Mouse (Mus musculus): ENCODE data around the gene Slc30a1. TPM values are rescaled to one million over a fixed set of nuclear protein-coding genes. Genes with fewer than 3 reads are reported as not detected.
A peak's percentile ranks its signal among the peaks of the same experiment; 100 is the strongest.

Gene Slc30a1
- total RNA-seq, 2 experiments from 2014 or later = 21.1 to 30.1 TPM

DNA sequence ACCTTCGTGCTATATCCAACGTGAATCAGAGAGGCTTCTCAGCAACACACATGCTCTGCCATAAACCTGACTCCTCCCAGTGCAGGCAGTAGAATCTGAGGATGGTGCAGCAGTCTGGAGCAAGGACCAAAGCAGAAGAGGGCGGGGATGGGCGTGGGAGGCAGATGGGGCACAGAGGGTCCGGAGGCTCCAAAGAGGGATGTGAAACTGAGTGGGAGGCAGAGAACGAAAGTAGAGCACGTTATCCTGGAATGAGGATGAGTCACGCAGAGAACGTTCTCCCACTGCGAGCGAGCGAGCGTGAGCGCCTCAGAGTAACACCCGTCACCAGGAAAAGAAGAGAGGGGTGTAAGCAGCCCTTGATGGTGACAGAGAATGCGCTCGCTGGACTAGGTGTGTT is 12.2 kb upstream of the Slc30a1 start:
- no peak for ATAC-seq (replicated peaks; ENCODE audit: low FRiP score, poor library complexity, severe bottlenecking)

DNA sequence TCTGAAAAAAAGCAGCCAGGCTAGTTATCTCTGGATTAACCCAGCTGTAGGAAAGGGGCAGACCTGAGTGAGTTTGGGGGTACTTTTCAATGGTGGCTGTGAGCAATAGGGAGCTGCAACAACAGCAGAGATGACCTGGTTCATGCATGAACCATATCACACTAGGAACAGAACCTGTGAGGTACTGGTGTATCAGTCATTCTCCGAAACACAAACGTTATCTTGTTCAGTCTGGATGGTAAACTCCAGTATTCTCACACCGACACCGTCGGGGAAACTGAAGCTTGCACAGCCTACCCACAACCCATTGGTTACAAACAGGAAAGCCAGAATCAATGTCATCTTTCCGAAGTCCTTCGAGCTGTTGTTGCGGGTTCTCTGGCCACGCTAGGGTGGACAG is 11.7 kb upstream of the Slc30a1 start:
- no peak for ATAC-seq (replicated peaks; ENCODE audit: low FRiP score, poor library complexity, severe bottlenecking)

DNA sequence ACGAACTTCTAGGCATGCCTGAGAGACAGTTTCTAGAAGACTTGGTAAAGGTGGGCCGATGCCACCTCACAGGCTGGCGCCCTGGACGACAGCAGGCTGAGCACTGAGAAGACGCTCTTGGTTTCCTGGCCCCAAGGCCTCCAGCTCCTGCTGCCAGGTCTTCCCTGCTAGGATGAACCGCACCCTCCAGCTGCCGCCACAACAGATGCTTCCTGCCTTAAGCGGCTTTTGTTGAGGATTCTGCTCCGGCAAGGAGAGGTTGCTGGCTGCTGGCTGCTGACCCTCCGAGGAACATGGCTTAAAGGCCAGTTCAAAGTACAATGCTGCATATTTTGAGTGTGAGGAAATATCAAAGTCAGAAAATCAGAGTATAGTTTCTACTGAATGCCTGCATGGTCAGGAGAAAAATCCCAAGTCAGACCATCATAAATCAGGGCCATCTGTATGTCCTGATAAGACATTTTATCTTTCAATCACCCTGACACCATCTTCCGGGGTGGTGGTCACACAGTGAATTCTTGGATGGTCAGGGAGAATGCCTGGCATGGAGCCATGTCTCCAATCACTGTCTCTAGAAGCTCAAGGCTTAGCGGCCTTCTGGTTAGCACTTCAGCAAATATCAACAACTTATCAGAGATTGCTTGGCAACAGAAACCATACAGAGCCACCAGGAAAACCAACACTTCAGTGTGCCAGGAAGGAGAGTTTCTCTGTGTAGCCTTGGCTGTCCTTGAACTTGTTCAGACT is 9.6 kb upstream of the Slc30a1 start:
- no peak for ATAC-seq (replicated peaks; ENCODE audit: low FRiP score, poor library complexity, severe bottlenecking)

GRCm38 (mm10) chr1:191905637-191906533 is 682 bp upstream of the Slc30a1 start:
- ATAC-seq (replicated peaks; ENCODE audit: low FRiP score, poor library complexity, severe bottlenecking) = peak; percentile 22; the same call in 1 of the 2 replicates

DNA sequence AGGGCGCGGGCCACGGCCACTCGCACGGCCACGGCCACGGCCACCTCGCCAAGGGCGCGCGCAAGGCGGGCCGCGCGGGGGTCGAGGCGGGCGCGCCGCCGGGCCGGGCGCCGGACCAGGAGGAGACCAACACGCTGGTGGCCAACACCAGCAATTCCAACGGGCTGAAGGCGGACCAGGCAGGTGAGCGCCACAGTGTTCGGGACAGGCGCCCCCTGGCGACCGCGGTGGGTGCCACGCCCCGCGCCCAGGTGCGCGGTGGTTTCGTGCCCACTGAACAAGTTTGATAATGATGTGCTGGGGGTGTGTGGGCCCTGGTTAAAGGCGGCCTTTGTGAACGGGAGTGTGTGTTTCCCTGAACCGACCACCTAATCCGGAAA is 854 bp downstream of the Slc30a1 start:
- peak; percentile 65 for ATAC-seq (replicated peaks; ENCODE audit: low FRiP score, poor library complexity, severe bottlenecking)

GRCm38 (mm10) chr1:191908906-191909305 is 2.3 kb downstream of the Slc30a1 start:
- ATAC-seq (replicated peaks; ENCODE audit: low FRiP score, poor library complexity, severe bottlenecking) = no peak

DNA sequence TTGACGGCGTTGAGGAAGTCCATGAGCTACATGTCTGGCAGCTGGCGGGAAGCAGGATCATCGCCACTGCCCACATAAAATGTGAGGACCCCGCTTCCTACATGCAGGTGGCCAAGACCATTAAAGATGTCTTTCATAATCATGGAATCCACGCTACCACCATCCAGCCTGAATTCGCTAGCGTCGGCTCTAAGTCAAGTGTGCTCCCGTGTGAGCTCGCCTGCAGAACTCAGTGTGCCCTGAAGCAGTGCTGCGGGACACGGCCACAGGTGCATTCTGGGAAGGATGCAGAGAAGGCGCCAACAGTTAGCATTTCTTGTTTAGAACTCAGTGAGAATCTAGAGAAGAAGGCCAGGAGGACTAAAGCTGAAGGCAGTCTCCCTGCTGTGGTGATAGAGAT is 2.7 kb downstream of the Slc30a1 start:
- ATAC-seq (replicated peaks; ENCODE audit: low FRiP score, poor library complexity, severe bottlenecking) = no peak

- ATAC-seq (replicated peaks; ENCODE audit: low FRiP score, poor library complexity, severe bottlenecking) = no peak
Measured at GRCm38 (mm10) chr1:191910646-191911045, 4.1 kb downstream of the Slc30a1 start.

- peak; percentile 71 for ATAC-seq (replicated peaks; ENCODE audit: low FRiP score, poor library complexity, severe bottlenecking)
Measured at GRCm38 (mm10) chr1:191911067-191911668, 4.6 kb downstream of the Slc30a1 start.

- ATAC-seq (replicated peaks; ENCODE audit: low FRiP score, poor library complexity, severe bottlenecking) = no peak
Measured at GRCm38 (mm10) chr1:191914647-191915046, 8.1 kb downstream of the Slc30a1 start.

DNA sequence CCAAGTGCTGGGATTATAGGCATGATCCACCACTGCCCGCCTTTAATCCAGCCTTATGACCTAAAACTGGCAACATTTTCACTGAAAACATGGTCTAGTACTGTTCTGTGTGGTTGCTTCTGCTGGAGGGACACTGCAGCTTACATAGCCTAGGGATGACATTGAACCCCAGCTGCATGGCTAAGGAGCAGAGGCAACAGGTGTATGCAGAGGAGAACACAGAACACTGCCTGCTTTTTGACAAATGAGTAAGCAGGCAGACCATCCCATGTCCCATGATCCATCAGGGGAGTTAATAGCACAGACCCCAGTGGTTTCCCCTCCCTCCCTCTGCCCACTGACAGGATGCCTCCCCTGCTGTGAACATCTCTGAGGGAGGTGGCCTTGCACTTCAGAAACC is 9.0 kb downstream of the Slc30a1 start:
- ATAC-seq (replicated peaks; ENCODE audit: low FRiP score, poor library complexity, severe bottlenecking) = no peak

DNA sequence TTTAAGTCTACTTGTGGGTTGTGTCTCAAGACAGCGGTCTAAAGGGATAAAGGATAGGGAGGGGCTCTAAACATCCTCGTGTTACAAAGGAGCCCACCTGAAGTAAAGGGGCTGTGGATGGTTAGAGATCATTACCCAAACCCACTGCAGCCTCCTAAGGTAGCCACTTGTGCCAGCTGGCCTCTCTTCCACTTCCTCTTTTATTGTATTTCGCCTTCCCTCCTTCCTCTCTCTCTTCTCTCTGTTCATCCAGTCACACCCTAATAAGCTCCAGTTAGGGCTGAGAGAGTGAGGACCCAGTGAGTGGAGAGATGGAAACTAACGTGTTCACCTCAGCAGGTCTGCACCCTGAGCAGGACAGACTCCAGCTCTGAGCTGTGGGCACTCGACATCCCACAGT is 10.3 kb downstream of the Slc30a1 start:
- 0 out of 2 replicates have a peak, but pooled peaks have one; percentile 28 for ATAC-seq (replicated peaks; ENCODE audit: low FRiP score, poor library complexity, severe bottlenecking)

DNA sequence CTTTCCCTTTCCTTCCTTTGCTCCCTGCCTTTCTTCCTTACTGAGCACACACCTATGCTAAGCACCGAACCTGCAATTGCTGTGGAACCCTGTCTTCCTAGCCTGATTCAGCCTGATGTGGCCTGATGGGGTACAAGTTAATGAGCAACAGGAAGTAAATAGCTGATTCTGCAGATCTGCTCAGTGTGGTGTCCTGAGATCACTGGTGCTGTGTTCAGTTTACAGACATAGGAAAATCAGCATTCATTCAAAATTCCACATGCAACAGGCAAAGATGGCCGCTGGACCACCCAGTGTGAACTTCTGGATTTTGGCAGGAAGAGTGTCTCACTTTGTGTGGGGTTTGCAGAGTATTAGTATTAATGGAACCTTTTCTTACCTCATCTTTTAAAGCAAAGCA is 12.8 kb downstream of the Slc30a1 start:
- no peak for ATAC-seq (replicated peaks; ENCODE audit: low FRiP score, poor library complexity, severe bottlenecking)

- ATAC-seq (replicated peaks; ENCODE audit: low FRiP score, poor library complexity, severe bottlenecking) = no peak
Measured at GRCm38 (mm10) chr1:191921701-191922100, 15.1 kb downstream of the Slc30a1 start.

DNA sequence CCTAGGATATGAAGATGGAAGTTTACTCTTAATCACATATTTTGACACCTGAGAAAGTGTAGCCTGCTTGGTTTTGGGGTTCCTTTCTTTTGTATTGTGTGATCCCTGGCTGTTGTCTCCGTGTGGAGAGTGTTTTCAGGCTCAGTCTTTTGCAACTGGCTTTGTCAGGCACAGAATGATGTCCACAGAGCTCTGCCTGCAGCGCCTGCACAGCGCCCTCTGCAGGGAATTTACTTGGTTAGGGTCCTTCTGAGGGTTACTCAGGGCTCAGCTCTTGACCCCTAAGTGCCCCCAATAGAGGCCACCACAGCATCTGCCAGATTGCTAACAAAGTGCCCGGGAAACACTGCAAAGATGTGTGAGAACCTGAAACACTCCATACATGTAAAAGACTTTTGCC is 18.9 kb downstream of the Slc30a1 start:
- no peak for ATAC-seq (replicated peaks; ENCODE audit: low FRiP score, poor library complexity, severe bottlenecking)

DNA sequence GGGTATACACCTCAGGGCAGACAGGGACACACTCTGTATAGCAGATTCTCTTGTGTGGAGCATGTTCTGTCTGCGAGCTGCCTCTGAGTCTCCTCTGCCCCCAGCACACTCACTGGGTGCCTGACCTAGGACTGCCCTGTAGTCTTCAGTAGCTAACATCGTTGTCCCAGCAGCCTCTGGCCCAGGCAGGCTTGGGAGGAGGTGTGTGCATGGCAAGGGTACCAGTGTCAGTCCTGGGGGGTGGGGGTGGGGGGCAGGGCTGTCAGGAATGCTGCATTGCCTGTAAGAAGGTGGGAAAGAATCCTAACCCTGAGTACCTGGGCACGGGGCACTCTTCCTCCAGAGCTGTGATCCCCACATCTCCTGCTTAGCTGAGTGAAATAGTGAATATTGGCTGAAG is 20.1 kb downstream of the Slc30a1 start:
- ATAC-seq (replicated peaks; ENCODE audit: low FRiP score, poor library complexity, severe bottlenecking) = no peak

DNA sequence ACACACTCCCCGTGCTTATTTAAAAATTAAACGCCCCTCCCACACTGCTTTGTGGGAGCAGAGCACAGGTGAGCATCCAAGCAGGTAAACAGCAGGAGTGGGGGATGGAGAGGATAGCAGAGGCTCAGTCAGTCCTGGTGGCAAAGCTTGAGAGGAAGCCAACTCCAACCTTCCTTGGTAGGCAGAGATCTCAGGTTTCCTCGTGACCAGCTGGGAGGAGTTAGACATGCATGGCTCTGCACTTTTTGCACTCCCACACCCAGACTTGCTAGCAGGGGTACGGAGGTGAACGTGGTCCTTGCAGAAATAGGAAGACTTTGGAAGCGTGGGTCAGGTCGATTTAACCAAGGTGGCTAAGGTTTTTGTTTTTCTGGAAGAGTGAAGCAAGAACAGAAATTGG is 21.8 kb downstream of the Slc30a1 start:
- ATAC-seq (replicated peaks; ENCODE audit: low FRiP score, poor library complexity, severe bottlenecking) = no peak

DNA sequence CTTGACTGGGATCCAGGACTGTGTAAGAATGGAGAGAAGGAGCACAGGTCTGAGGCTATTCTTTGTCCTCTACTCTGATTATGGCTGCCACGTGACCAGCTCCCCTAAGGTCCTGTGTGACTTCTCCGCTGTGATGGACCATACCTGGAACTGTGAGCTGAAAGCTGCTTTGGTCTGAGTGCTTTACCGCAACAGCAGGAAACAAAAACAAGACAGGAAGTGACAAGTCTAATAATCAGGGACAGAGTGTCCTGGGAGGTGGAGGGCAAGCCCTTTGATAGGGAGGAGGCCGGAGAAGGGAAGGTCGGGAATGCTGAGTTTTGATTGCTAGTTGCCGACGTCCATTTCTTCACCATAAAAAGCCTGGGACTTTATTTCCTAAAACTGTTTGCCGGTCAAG is 22.5 kb downstream of the Slc30a1 start:
- no peak for ATAC-seq (replicated peaks; ENCODE audit: low FRiP score, poor library complexity, severe bottlenecking)

DNA sequence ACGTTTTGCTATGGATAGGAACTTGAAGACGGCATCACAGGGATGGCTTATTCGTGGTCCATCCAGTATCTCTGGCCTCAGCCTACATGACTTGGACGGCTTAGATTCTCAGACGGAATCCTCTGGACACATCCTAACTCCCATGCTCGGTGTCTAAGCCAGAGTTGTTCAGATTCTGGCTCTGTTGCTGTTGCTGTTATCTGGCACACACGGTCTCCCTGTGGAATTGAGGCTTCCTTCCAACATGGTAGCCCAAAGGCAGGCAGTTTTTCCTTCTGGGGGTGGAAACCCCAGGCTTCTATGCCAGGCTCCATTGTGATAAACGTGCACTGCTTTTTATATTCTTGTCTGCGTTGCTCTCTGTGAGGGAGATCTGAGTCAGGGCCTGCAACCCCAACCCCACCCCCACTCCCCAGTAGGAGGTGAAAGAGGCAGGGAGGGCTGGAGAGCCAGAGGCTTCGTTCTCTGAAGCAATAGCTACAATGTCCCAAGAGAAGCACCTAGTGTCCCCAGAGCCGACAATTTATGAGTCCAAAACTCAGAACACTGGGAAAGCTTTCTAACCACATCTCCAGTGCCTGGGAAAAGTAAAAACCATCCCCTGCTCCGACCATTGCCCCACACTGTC is 23.4 kb downstream of the Slc30a1 start:
- no peak for ATAC-seq (replicated peaks; ENCODE audit: low FRiP score, poor library complexity, severe bottlenecking)

DNA sequence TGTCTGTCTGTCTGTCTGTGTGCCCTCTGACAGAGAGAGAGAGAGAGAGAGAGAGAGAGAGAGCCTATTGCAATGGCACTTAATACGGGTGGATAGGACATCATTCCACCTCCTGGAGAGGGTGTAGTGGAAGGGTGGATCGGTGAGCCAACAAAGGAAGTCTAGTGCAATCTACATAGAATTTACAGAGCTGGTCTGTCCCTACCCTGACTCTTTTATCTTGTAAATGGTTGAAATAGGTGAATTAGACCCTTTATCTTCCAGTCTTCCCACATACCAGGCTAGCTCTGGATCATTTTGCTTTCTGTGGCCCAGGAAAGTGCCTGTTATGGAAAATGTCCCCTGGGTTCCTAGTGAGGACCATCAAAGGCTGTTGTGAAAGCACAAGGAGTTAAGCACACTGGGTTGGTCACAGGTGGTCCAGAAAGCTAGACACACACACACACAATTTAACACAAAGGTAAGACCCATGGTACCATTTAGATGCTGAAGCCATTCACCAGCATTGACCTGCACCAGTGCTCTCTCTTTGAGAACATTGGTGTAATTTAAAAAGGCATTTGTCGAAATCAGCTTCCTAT is 24.0 kb downstream of the Slc30a1 start:
- no peak for ATAC-seq (replicated peaks; ENCODE audit: low FRiP score, poor library complexity, severe bottlenecking)

Measured in erythroblast, adult 5-6 weeks (primary cell).